Mouse (Mus musculus) thymus, adult 2 months (tissue): ENCODE results near the gene Galnt10. TPM values are rescaled to one million over a fixed set of nuclear protein-coding genes. Genes with fewer than 3 reads are reported as not detected.

Experiments
- DNase-seq: peaks from one replicate; pipeline ENCODE4 v3.0.0; 2021
- H3K27ac ChIP-seq: fragments of 200-500 bp; 2 replicates; pipeline ENCODE4 v1.5.1; 2012; ENCODE audit warnings: low read length, control low read depth; ENCODE audit not compliant: control insufficient read depth, insufficient read depth
- H3K27me3 ChIP-seq: fragments of 200-500 bp; 2 replicates; pipeline ENCODE4 v1.6.1; 2012; ENCODE audit warnings: mild to moderate bottlenecking, low read length, moderate library complexity, mixed read lengths; ENCODE audit not compliant: control insufficient read depth, insufficient read depth
- H3K36me3 ChIP-seq: fragments of 200-500 bp; 2 replicates; pipeline ENCODE4 v1.6.1; 2012; ENCODE audit warnings: mild to moderate bottlenecking, low read length, moderate library complexity; ENCODE audit not compliant: control insufficient read depth, insufficient read depth
- H3K4me1 ChIP-seq: fragments of 200-500 bp; replicated peaks from 2 replicates; pipeline ENCODE4 v1.6.1; 2012; ENCODE audit warnings: low read length; ENCODE audit not compliant: control insufficient read depth, insufficient read depth
- H3K4me3 ChIP-seq: fragments of 200-500 bp; 2 replicates; pipeline ENCODE4 v1.5.1; 2012; ENCODE audit warnings: mild to moderate bottlenecking, low read length, control low read depth, moderate library complexity; ENCODE audit not compliant: control insufficient read depth, insufficient read depth
- CTCF ChIP-seq: fragments of 200-500 bp; IDR thresholded peaks from 2 replicates; pipeline ENCODE4 v1.5.1; 2012; ENCODE audit warnings: mild to moderate bottlenecking, control low read depth, low read length, moderate library complexity, borderline replicate concordance; ENCODE audit not compliant: control insufficient read depth, poor library complexity, insufficient read depth; ENCODE audit errors: extremely low read depth
- POLR2A ChIP-seq: fragments of 200-500 bp; IDR thresholded peaks from 2 replicates; pipeline ENCODE4 v1.6.1; 2012; ENCODE audit warnings: mild to moderate bottlenecking, low read length, control low read depth, moderate library complexity; ENCODE audit not compliant: control insufficient read depth, poor library complexity, insufficient read depth; ENCODE audit errors: extremely low read depth
- WGBS: fragments of 180-500 bp; shearing (Covaris S2); methylation state at CpG from one replicate; pipeline ENCODE4 v1.1.7; 2018; 5-methylcytosine and 5-hydroxymethylcytosine counted together
- polyA plus RNA-seq: library from polyadenylated mRNA; depleted of rRNA; stranded (reverse); fragments of >200 nt; gene quantifications from 2 replicates; pipeline ENCODE4 v1.2.3, GENCODE M21; 2012

Gene Galnt10
- polyA plus RNA-seq, 1 experiment, result 28.0 TPM

DNA sequence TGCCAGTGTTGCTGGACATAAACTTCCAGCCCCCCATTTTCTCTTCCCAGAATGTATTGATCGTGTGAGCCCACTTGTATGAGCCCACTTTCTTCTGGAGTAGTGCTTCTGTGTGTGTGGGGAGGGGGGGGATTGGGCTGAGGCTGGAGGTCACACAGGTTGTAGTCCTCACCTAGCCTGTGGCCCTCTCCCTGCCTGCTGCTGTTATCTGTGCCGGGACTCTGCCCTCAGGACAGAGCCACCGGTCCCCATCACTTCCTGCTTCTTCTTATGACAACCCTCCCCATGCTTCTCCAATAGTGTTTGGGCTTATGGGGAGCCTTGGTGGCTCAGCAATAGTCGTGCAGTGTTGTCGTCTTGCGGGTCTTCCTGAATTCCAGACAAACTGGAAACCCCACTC, 46.7 kb downstream of the Galnt10 start:
- Histone ChIP-seq H3K27me3 (no peaks in the 10 kb centered on the region), H3K36me3 (no peaks in the 10 kb centered on the region), H3K27ac (no peak overlapping the region), H3K4me1 (peaks cover 28% of the 10 kb centered on the region), H3K4me3 (no peak overlapping the region)
- WGBS, result 72% methylated on average over 6 of the region's 6 CpGs
- TF ChIP-seq POLR2A (no peak), CTCF (no peak)
- no peak for DNase-seq

DNA sequence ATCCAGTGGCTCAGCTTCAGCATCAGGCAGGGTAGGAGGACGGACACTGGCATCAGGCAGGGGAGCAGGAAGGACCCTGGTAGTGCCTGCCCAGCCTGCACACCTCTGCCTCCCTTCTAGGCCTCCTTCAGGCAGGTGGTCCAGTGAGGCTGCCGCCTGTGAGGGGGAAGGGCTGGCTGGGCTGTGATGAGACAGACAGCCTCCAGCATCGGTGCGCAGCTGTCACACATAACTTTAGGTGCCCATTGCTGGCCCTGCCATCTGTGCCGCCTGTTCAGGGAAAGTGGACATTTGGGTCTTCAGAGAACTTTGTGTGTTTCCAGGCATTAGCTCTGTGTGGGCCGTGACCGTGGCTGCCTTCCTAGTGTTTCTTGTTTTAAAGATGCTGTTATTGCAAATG, 47.5 kb downstream of the Galnt10 start:
- WGBS, result 98% methylated on average over 7 of the region's 7 CpGs

DNA sequence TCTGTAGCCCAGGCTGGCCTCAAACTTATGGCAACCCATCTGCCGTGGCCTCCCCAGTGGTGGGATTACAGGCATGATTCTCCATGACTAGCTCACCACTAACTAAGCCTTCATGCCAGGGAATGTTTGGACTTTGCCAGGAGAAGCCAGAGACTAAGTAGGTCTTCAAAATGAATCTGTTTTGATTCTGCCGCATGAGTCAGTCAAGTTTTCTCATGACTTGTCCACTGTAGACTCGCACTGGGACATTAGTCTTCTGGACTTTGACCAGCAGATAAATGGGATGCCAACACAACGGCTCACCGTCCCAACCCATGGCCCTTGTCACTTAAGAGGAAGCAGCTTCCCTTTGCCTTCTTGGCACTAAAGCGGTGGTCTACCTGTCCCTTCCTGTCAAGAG, 49.2 kb downstream of the Galnt10 start:
- H3K27me3 ChIP-seq, result no peaks in the 10 kb centered on the region
- DNase-seq, result no peak
- peaks cover 7% of the 10 kb centered on the region for H3K4me1 ChIP-seq
- H3K36me3 ChIP-seq, result no peaks in the 10 kb centered on the region
- no peak overlapping the region for H3K27ac ChIP-seq
- H3K4me3 ChIP-seq, result no peak overlapping the region
- TF ChIP-seq CTCF (no peak), POLR2A (no peak)
- 98% methylated on average over 6 of the region's 6 CpGs for WGBS

More for the DNA sequence above, 47.5 kb downstream of the Galnt10 start:
- H3K27ac ChIP-seq, result no peak overlapping the region
- no peaks in the 10 kb centered on the region for H3K27me3 ChIP-seq
- TF ChIP-seq POLR2A (no peak), CTCF (no peak)
- DNase-seq, result no peak
- H3K4me3 ChIP-seq, result no peak overlapping the region
- H3K36me3 ChIP-seq, result no peaks in the 10 kb centered on the region
- H3K4me1 ChIP-seq, result peaks cover 21% of the 10 kb centered on the region

DNA sequence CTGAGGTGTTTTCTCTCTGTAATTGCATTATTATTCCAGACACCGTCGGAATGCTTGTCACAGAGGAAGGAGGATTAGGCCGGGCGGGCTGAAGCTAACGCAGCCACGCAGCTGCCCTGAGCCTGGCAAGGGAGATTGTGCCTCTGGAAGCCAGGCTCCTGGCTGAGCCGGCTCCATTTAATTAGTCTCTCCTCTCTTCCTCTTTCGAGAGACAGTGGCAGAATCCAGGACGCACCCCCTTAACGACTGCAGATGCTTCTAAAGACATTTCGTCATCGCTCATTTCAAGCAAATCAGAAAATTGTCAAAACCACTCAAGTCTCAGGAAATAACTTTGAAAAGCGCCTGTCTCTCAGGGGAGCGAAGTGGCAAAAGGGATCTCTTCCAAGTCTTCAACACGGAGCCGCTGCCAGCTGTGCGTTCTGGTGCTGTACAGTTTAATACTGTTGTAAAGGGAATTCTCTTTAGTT, 51.0 kb downstream of the Galnt10 start:
- 91% methylated on average over 17 of the region's 17 CpGs for WGBS

DNA sequence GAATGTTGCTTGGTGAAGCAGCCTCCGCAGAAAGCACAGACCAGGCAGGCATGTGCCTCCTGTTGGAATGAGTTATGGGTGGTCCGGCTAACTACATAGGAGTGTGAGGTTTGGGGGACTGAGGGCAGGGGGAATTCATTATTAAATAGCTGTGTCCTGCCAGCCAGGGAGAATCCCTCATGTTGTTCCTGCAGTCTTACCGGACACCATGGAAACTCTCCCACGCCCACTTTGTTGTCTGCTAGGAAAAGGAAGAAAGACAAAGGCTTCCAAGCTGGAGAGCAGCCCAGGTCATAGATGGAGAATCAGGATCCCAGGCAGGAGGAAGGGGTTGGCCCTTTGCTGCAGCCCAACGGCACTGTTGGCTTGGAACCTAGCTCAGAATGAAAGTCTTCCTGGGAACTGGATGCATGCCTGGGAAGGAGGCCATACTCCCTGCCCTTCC, 51.6 kb downstream of the Galnt10 start:
- Histone ChIP-seq H3K36me3 (no peaks in the 10 kb centered on the region), H3K27ac (no peak overlapping the region), H3K4me3 (no peak overlapping the region), H3K27me3 (no peaks in the 10 kb centered on the region), H3K4me1 (no peaks in the 10 kb centered on the region)
- no peak for DNase-seq
- 95% methylated on average over 5 of the region's 5 CpGs for WGBS
- no peak for TF ChIP-seq CTCF
- no peak for TF ChIP-seq POLR2A

More for the DNA sequence above, 51.0 kb downstream of the Galnt10 start:
- TF ChIP-seq POLR2A, result no peak
- no peak overlapping the region for H3K4me3 ChIP-seq
- no peaks in the 10 kb centered on the region for H3K36me3 ChIP-seq
- peaks cover 3% of the 10 kb centered on the region for H3K4me1 ChIP-seq
- H3K27me3 ChIP-seq, result no peaks in the 10 kb centered on the region
- H3K27ac ChIP-seq, result no peak overlapping the region
- DNase-seq, result no peak

DNA sequence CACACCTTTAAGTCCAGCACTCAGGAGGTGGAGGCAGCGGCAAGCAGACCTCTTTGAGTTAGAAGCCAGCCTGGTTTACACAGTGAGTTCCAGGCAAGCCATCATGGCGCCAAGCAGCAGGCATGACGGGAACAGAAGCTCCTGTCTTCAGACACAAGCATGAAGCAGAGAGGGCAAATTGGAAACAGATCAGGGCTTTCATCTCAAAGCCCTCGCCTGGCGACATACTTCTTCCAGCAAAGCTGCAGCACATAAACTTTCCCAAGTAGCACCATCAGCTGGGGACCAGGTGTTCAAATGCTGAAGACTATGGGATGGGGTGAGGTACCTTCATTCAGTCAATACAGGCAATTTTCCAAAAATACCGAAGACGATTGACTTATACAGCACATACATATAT, 54.9 kb downstream of the Galnt10 start:
- Histone ChIP-seq H3K4me1 (no peaks in the 10 kb centered on the region), H3K36me3 (peaks cover 3% of the 10 kb centered on the region; the same call in 1 of the 2 replicates), H3K27me3 (no peaks in the 10 kb centered on the region), H3K27ac (no peak overlapping the region), H3K4me3 (no peak overlapping the region)
- no peak for DNase-seq
- TF ChIP-seq POLR2A (no peak), CTCF (no peak)
- 98% methylated on average over 7 of the region's 7 CpGs for WGBS

DNA sequence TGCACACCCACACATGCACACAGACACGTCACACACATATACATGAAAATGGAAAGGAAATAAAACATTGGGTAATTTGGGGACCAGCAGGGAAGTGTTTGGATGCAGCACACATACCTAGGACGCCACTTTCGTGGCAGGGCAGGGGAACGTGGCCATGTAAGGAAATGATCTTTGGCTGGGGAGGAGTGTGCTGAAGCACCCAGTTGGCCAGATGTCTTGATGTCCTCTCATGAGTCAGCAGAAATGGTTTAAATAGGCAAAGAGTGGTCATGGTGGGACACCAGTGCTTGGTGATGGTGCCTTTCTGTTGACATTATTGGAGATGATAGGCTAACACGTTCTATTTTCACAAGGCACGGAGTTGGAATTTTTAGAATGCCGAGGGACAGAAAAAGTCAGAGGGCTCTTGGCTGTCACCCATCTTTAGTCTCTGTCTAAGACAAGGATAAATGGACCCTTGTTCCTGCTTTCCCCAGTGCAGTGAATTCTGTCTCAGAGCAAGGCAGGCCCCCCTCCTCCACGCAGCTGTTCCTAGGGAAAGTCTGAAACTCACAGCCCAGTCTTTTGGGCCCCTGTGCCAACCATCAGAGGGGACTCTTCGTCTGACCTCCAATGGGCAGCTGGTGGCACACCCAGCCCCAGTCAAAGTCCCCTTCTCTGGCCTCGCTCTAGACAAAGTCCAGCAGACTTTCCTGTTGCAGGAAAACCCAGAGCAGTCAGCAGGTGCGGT, 56.1 kb downstream of the Galnt10 start:
- Histone ChIP-seq H3K4me1 (no peaks in the 10 kb centered on the region), H3K4me3 (no peak overlapping the region), H3K27ac (no peak overlapping the region), H3K36me3 (peaks cover 3% of the 10 kb centered on the region; the same call in 1 of the 2 replicates), H3K27me3 (no peaks in the 10 kb centered on the region)
- no peak for DNase-seq
- 94% methylated on average over 11 of the region's 11 CpGs for WGBS
- no peak for TF ChIP-seq POLR2A
- TF ChIP-seq CTCF, result no peak
